Mouse (Mus musculus) thymus, postnatal 14 days (tissue): ENCODE results near the gene Pi4k2a.

Experiments
- DNase-seq: peaks from one replicate; pipeline ENCODE4 v3.0.0; 2021

The Pi4k2a gene

DNA sequence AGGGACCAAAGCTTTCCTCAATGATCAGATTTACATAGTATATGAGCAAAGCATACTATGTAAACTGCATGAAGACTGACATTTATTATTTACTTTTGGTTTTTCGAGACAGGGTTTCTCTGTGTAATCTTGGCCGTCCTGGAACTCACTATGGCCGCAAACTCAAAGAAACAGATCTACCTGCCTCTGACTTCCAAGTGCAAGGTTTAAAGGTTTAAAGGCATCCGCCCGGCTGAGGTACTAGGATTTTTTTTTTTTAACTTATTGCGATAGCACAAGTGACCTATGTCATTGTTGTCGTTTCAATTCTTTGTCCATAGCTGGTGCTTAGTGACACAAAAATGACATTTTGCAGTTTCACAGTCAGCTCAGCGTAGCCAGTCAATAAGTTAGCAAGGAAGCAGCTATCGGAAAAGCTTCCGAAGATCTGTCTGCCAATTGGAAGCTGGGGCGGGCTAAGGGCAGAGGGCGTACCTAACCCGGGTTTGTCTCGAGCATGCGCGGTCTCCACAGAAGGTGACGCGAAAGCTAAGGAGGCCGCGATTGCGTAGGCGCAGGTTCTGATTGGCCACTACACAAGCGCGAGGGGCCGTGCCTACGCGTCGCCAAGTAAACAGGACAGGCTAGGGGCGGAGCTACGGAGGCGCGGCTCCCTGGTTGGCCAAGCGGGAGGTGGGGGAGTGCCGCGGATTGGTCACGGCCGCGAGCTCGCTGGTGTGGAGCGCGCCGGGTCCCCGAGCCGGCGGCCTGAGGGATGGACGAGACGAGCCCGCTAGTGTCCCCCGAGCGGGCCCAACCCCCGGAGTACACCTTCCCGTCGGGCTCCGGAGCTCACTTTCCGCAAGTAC lies at the start of gene Pi4k2a:
TSS of gene Pi4k2a (plus strand) at position 723 of the 848 bp plus-strand sequence.
- DNase-seq: peak; percentile 99

DNA sequence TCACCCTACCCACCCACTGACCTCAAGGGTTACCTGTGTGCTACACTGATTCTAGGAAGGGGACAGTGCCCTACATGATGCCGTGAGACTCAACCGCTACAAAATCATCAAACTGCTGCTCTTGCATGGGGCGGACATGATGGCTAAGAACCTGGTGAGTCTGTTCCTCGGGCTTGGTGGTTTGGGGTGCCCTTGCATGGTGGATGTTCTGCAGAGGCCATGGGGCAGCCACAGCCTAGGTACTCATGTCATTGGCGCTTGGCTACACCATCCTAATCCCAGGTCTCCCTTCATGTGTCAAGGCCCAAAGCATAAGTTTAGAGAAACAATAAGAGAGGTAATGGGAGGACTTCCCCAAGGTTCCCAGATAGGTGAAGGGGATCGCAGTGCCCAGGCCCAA lies 46.3 kb upstream of the Pi4k2a start:
- DNase-seq: no peak

DNA sequence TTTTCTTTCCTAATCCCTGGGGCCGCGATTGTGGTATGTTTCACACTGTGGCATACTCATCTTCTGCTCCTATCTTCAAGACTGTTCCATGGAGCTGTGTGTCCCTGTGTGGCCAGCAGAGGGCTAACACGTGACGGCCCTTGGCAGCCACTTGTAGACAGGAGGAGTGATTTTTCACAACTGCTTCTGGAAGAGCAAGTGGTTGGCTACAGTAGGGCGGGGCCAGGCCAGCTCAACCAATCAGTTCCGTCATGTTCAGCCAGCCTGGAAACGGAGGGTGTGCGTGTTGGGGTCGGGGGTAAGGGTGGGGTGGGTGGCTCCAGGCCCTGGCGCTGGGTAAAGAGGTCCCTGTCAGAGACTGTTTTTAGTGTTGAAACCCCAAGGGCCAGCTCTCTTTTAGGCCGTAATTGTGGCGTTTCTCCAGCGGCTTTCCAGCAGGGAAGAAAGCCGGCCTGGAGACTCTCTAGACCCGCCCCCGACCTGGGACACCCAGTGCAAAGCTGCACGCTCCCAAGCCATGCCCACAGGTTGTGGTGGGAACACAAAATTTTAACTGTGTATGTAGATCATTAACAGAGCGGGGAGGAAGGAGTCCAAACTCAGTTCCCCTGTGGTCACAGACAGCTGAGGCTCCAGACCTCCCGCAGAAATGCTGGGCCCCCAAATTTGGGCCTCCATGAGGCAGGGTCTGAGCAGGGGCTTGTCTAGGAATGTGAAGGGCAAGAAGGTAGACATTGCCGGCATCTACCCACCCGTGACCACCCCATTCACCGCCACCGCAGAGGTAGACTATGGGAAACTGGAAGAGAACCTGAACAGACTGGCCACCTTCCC lies 44.8 kb upstream of the Pi4k2a start, which contains the start of gene Hoga1:
TSS of gene Hoga1 (plus strand) at position 342 of the 834 bp plus-strand sequence.
- DNase-seq: peak; percentile 75

DNA sequence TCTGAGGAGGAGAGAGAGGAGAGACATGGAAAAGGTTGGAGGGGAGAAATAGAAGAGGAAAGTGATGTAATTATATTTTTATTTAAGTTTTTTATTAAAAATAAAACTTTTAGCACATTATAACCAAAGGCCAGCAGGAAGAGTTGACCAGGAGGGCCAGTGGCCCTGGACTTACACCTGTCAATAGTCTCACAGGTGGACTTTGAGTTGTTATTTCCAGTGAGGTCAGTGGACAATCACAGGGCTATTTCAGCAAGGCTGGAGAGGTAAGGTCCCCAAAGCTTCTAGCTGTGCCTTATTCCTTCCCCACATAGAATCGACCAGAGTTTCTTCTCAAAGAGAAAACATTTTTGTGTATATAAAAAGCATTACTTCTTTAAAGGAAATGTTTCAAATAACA lies 40.0 kb upstream of the Pi4k2a start:
- no peak for DNase-seq

DNA sequence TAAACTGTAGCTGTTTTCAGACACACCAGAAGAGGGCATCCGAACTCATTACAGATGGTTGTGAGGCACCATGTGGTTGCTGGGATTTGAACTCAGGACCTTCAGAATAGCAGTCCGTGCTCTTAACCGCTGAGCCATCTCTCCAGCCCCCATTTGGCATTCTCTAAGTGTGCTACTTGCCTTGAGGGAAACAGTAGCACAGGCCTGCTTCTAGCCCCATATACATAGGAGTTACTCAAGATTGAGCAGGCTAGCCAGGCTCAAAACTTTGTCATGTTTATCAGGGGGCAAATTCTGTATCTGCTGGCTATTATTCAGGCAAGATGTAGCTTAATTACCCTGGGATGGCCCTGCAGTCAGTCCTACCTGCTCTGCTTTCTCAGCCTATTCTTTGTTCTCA lies 38.9 kb upstream of the Pi4k2a start:
- DNase-seq: no peak

DNA sequence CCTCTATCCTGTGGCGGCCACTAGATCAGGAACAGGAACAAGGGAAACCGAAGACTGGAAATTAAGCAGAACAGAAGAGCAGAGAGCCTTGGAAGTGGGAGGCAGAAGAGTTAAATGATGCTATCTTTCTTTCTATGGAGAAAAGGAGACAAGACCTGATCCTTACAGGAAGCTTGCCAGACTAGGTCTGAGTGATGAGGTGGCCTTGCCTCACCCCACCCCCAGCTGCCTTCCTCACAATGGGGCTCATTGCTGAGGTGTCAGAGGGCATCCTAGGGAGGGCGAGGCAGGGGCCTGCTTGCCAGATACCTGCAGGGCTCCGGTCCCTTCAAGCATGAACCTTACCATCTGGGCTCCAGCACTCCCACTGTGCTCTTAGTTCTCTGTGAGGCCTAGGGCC lies 38.3 kb upstream of the Pi4k2a start, which contains the start of gene 4933411K16Rik:
TSS of gene 4933411K16Rik (plus strand) at position 301 of the 400 bp plus-strand sequence.
- DNase-seq: no peak

DNA sequence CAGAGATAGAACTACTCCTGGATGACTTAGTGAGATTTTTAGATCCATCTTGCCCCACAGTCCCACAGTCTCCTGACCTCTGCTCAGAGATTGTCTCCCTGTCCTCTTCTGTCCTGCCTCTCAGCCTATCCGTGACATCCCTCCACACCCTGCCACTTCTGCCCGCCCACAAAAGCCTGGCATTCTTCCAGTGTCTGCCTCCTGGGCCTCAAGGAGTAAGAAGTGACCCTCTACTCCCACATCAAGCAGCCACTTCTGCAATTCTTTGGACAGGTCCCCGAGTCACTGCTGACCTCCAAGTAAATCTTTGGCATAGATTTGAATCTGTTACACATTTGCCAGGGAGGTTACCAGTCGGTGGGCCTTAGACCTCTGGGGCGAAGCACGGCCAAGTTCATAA lies 36.0 kb upstream of the Pi4k2a start:
- DNase-seq: no peak

DNA sequence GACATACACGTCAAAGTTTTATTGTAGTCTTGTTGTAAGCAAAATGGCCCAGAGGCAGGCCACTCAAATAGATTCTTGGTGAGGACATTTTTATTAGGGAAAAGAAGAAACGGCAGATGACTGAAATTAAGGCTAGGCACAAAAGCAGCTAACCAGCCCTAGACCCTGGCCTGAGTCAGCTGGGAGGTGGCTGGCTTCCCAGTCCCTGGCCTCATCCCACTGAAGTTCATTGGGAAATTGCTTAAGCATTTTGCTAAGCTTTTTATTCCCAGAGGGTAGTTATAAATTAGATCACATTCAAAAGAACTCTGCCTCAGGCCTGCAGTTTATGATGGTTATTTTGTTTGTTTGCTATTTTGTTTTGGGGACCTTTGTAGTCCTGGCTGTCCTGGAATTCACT lies 34.4 kb upstream of the Pi4k2a start:
- DNase-seq: no peak

DNA sequence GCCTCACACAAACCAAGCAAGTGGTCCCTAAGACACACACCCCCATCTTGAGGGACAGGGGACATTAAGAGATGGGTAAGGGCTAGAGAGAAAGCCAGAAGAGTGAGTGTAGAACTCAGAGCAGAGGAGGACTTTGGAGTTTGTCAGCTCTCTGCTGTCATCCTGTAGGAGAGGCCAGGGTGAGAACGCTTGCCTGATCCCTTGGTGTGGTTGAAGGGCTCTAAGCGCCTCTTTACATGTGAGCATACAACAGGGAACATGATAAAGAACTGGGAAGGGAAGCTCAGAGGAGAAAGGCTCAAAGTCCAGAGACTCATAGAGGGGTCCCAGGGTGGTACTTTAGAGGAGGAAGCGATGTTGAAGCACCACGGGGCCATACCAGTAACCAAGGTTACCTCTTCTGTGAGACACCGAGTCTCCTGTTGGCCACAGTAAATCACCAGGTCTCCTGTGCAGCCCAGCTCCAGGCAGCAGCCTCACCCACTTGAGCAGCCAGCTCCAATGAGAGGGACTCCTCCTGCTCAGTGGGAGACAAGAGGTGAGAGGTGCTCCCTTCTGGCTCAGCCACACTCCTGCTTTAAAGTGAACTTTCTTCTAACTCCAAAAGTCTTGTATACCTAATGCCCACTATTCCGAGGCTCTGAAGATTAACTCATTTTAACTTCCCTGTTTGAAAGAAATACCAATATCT lies 33.4 kb upstream of the Pi4k2a start:
- no peak for DNase-seq

DNA sequence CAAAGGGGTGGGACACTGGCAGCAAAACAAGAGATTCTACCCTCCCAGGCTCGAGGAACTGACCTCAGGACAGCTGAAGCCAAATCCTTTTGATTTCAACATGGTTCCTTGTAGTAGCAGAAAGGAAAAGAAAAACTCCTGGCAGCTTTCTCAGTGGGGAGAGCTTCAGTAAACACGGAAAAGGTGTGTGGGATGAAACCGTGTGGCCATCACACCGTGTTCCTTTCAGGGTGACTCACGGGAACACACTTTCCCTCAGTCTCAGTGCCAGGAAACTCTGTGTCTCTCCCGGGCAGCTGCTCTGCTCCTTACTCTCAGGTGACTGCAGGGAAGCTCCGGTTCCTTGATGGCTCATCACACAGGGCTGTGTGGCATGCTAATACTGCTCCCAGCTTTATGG lies 31.8 kb upstream of the Pi4k2a start:
- no peak for DNase-seq

DNA sequence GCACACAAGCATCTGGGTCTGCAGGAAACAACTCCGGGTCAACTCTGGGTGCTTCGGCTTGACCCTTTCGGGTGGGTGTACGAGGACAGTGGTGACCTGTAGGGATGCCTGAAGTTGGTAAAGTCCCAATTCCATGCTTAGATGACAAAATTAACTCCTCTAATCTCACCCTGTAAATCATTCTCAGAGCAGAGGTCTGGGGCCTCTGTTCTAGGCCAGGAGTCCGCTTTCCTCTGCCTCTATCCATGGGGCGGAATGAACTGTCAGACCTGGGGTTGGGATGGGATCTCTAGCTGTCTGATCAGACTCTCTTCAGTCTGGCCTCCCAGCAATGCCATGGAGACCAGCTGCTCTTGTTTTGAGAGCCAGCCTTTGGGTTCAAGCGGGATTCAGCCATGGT lies 28.8 kb upstream of the Pi4k2a start:
- DNase-seq: no peak

DNA sequence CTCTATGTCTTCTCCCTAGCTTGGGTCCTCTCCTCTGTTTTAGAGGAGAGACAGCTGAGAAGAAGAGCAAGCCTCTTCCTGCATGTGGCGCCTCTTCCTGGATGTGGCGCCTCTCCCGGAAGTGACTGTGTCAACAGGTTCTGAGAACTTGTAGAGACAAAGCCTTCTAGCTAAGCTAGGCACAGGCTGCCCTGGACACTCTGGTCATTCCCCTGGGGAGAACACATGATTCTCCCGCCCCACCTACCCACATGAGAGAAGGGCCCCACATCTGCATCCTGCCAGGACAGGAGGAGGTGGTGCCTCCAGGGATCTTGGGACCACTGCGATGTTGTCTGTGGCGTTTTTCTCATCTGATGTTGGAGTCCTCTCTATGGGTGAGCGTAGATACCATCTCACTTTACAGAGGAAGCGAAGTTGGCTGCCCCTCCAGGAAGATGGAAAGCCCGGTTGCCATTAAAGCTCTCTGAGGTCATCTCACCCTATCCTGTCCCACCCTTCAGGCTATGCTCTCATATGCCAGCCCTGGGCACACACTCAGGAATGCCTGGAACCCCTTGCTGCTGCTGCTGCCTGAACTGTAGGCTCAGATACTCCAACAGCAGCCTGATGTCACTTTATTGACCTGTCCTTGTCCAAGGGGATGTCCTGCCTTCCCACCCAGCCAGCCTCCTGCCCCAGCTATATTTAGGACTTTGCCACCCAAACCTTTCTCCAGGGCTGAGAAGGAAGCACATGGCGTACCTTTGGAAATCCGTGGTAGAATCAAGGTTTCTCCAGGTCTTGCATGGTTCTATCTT lies 21.6 kb upstream of the Pi4k2a start:
- no peak for DNase-seq

DNA sequence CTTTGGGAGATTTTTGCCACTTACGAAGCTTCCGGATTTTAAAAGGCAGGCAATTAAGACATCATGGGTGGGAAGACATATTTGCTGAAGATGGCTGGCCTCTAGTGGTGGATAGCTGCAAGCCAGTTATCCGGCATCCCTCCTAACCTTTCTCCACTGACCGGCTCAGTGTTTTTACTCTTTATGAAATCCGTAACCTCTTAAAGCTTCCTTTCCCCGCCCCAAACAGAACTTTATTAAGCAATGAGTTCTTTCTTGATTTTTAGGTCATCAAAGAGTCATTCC lies 21.1 kb upstream of the Pi4k2a start:
- DNase-seq: no peak

DNA sequence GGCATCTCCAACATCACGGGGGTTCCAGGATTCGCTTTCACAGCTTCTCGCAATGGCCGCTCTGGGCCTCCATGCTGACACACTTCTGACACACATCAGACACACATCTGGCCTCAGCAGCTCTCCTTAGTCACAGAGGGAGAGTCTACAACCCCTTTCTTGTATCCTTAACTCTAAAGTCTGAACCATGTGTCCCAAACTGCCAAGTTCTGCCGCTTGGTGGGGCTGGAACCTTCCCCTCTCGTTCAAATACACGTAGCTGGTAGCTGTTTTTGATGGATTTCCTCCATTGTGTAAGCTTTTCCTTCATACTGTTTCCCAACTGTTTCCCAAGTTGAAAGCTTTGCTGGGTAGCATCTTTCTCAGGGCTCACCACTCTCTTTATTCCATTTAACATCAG lies 19.0 kb upstream of the Pi4k2a start:
- no peak for DNase-seq

DNA sequence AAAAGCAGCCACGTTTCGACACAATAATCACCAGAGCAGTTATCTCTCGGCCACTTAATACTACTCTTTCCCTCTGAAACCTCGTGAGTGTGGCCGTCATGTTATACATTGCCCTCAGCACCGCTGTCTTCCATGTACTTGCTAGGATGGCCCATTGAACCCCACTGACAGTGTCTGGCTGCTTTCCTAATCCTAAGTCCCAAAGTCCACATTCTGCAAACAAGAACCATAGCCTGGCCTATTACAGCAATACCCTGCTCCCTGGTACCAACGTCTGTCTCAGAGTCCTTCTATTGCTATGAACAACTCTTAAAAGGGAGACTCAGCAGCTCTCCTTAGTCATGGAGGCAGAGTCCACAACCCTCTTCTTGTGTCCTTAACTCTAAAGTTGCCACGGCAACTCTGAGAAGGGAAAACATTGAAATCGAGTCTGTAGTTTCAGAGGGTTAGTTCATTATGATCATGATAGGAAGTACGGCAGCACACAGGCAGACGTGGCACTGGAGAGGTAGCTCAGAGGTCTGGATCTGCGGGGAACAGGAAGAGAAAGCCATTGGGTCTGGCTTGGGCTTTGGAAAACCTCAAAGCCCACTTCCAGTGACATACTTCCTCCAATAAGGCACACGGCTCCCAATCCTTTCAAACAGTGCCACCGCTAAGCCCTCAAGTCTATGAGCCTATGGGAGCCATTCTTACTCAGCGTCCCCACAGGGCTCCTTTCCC lies 18.2 kb upstream of the Pi4k2a start:
- no peak for DNase-seq

DNA sequence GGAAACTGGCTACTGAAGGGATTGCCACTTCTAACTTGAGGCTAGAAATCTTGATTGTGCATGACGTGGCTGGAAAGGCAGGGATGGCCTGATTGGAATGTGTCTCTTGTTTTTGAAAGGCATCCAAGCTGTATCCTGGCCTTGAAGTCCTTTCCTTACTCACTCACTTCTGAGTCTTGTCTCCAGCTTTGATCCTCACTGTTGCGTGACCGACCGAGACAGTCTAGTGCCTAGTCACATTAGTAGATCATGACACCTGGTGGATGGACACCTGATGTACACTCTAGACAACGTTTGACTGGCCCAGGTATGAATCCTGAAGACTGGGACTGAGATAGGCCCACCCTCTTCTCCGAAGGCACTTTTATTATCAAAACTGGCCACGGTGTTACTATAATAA lies 17.5 kb upstream of the Pi4k2a start:
- no peak for DNase-seq

DNA sequence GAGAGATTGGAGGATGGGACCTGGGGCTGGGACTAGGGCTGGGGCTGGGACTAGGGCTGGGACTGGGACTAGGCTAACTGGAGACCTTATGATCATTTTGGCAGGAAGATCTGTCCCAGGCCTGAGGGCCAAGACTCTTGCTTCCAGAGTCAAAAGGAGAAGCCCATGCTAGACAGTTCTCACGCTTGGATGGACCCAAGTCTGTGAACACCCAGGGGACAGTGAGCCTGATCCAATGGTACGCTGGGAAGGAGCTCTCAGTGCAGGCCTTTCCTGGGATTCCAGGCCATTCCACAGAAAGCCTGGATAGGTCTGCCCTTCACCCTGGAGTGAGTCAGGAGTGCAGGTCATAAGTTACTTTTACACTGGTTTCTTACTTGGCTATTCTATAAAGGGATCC lies 15.2 kb upstream of the Pi4k2a start:
- no peak for DNase-seq

DNA sequence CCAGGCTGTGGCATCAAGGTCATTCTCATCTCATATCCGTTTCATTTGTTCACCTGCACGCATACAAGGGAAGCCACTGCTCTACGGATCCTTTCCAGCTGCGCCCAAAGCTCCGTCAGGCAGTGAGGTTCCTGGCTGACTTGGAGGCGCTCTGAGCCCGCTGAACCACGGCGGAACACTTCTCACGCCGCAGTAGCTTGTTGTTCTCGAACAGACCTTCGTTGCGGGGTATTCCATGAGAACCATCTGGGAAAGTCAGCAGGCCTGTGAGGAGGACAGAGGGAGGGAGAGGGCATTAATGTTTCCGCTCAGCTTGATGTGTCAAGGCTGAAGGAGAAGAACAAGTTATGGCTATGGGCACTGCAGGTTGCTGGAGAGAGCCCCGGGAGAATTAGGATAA lies 14.3 kb upstream of the Pi4k2a start:
- DNase-seq: no peak

DNA sequence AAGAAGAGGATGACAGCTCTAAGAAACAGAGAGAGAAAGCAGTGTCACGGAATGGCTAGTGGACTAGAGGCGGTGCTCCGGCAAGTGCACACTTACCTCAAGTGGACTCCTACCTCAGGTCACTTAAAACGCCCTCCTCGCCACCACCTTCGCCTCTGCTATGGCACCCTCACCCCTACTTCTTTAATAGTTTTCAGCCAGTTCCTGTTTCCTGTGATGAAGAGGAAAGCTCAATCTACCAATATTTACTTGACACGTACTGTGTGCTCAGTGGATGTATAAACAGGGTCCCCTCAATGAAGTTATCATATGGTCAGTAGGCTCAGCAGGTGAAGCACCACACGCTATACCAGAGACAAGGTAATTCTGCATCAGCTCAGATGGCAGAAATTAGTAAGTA lies 11.7 kb upstream of the Pi4k2a start:
- DNase-seq: no peak

DNA sequence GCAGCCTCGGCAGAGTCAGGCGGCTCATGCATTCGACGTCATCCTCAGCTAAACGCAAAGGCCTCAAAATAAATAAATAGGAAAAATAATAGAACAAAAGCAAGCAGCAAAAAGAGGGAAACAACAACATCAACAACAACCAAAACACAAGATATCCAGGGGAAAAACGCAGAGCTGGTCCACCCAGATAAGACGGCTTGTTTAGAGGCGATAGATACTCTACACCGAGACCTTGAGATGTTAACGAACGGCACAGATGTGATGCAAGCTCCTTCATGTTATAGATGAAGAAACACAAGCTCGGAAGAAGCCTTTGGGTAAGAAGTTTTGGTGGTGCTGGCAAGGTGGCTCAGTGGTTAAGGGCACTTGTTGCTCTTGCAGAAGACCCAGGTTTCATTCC lies 11.3 kb upstream of the Pi4k2a start:
- no peak for DNase-seq

DNA sequence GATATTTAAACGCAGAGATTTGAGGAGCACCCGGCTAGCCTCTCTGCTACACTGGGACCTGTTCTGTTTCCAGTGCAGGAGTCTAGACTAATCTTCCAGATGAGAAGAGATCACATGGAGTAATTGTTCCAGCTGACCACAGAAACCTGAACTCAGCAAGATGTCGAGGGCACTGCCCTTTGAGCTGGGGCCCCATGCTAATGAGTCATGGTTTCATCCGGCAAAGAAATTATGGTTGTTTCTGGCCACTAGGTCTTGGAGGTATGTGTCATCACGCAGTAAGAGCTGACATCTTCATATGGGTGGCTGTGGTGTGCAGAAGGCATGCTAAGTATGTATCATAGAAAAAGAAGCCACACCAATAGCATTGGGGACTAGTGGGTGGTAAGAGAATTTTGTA lies 10.3 kb upstream of the Pi4k2a start:
- no peak for DNase-seq

DNA sequence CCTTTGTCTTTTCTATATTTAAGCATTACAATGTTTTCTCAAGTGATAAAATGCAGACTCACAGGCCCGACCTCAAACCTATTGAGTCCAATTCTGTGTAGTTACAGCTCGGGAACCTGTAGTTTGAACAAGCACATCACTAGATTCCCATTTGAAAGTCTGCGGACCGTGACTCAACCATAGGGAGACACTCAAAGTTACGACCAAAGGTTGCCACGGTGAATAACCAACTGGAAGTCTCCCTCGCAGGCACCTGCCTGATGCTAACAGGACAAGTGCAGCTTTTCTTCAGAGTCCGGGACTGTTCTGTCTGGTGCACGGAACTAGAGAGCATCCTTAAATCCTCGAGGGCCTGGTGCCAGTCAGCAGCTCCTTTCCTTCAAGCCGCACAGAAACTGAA lies 9.8 kb upstream of the Pi4k2a start:
- no peak for DNase-seq
